Mouse (Mus musculus): ENCODE results near the gene Ptpn3. TPM values are rescaled to one million over a fixed set of nuclear protein-coding genes. Genes with fewer than 3 reads are reported as not detected.

Ptpn3 gene
- polyA plus RNA-seq, 1 experiment from 2014 or later: 2.0 TPM

DNA sequence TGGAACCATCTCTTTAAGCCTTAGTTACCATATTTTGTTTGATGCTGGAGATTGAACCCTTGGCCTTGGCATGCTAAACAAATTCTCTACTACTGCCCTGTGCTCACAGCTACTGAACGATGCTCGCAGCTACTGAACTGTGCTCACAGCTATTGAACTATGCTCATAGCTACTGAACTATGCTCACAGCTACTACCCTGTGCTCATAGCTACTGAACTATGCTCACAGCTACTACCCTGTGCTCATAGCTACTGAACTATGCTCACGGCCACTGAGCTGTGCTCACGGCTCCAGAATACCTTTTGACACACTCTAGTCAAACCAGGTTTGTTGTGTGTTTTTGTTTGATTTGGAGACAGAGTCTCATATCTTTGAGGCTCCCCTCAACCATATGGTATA is 10.1 kb upstream of the Ptpn3 start:
- Histone ChIP-seq H3K27me3 (replicated peaks; ENCODE audit: low read depth, poor library complexity, severe bottlenecking) (peaks cover 20% of the 10 kb centered on the region), H3K36me3 (replicated peaks) (no peaks in the 10 kb centered on the region), H3K27ac (replicated peaks) (no peak overlapping the region), H3K4me3 (no peak overlapping the region), H3K9me3 (no peaks in the 10 kb centered on the region), H3K4me1 (peaks cover 10% of the 10 kb centered on the region)
- 93% methylated on average over 4 of the region's 4 CpGs for WGBS
- DNase-seq (ENCODE audit: low spot score): no peak

DNA sequence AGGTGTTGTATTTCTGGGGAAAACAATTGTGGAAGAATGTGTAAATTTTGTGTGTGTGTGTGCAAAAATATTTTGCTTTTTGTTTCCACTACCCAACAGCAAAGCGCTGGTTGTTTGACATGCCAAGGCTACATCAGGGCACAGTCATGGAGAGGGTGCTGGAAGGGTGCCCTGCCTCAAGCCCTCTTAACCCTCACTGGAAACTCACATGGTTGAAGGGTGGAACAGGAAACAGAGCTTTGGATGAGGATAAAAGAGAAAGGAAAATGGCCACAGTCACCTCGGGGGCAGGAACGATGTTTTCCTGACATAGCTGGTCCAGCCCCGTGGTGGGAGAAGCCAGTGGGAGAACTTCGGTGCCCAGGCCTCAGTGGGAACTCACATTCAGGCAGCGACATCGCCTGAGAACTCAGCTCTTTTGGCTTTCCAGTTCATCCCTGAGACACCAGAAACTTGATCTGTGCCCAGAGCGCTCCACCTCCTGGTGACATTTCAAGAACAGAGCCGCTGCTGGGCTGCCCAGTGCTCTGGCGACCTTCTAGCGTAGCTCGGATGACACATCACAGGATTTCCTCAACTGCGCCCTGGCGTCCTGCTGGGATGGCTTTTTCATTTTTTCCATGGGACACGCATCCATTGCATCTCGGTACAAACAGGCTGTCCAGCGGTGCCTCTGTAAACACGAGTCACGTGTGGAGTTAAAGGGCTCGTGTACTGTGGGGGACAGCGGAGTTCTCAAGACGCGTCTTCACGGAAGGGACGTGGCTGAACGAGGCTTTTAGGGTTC is 6.8 kb upstream of the Ptpn3 start:
- Histone ChIP-seq H3K9me3 (no peaks in the 10 kb centered on the region), H3K27me3 (replicated peaks; ENCODE audit: low read depth, poor library complexity, severe bottlenecking) (peaks cover 31% of the 10 kb centered on the region), H3K4me1 (peaks cover 10% of the 10 kb centered on the region), H3K36me3 (replicated peaks) (no peaks in the 10 kb centered on the region), H3K27ac (replicated peaks) (no peak overlapping the region), H3K4me3 (peak overlapping the region; percentile 25; the same call in 1 of the 2 replicates)
- DNase-seq (ENCODE audit: low spot score): peak; percentile 37
- 44% methylated on average over 26 of the region's 26 CpGs for WGBS

DNA sequence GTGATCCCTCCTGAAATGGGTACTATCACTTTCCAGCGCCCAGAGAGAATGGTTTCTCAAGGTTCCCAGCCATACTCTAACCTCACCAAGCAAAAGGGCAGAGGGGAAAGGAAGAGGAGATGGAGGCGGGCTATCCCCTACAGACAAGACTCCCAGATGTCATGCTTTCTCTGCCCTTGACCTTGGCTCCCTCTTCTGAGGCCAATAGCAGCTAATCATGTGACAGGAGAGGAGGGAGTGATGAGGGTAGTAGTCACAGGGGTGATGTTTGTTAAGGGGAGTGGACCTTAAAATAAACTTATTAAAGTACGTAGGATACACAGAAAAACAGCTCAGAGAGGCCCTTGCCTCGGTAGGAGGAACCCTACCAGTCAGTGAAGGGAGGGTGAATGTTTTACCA is 6.1 kb upstream of the Ptpn3 start:
- 79% methylated on average over 4 of the region's 4 CpGs for WGBS

DNA sequence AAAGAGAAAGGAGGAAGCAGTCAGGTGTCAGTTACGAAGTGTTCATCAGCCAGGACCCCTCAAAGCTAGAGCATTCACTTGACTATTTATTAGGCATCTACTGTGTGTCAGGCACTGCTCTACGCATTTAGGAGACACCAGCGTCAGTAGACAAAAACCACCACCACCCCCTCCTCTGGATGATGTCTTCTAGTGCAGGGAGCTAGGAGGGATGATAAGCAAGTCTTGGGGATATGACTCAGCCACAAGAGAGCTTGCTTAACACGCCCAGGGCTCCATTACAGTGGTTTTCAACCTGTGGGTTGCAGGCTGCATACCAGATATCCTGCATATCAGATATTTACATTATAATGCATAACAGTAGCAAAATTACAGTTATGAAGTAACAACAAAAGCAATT is 4.6 kb upstream of the Ptpn3 start:
- no peaks in the 10 kb centered on the region for H3K36me3 ChIP-seq (replicated peaks)
- peaks cover 17% of the 10 kb centered on the region for H3K4me1 ChIP-seq
- H3K27ac ChIP-seq (replicated peaks): no peak overlapping the region
- H3K9me3 ChIP-seq: no peaks in the 10 kb centered on the region
- WGBS: 91% methylated on average over 4 of the region's 4 CpGs
- DNase-seq (ENCODE audit: low spot score): no peak
- H3K4me3 ChIP-seq: no peak overlapping the region
- peaks cover 47% of the 10 kb centered on the region for H3K27me3 ChIP-seq (replicated peaks; ENCODE audit: low read depth, poor library complexity, severe bottlenecking)

More for the DNA sequence above, 6.1 kb upstream of the Ptpn3 start:
- H3K36me3 ChIP-seq (replicated peaks): no peaks in the 10 kb centered on the region
- no peaks in the 10 kb centered on the region for H3K9me3 ChIP-seq
- DNase-seq (ENCODE audit: low spot score): no peak
- peaks cover 10% of the 10 kb centered on the region for H3K4me1 ChIP-seq
- peaks cover 36% of the 10 kb centered on the region for H3K27me3 ChIP-seq (replicated peaks; ENCODE audit: low read depth, poor library complexity, severe bottlenecking)
- no peak overlapping the region for H3K27ac ChIP-seq (replicated peaks)
- no peak overlapping the region for H3K4me3 ChIP-seq

DNA sequence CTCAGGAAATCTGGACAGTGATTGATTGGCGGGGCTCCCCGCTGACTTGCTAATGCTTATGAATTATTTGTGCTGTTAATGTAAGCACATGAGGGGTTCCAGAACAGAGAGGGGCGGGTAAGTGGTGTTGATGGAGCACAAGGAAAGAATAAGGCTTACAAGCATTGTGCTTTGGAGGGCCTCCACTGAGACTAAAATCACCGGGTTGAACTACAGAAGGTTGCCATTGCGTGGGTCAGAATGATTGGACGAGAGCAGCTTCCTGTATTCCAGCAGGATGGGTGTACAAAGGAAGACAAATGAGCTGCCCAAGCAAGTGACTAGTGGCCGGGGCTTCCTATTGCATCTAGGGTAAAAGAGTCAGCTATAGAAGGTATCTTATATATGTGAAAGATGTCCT is 4.0 kb upstream of the Ptpn3 start:
- Histone ChIP-seq H3K4me1 (peaks cover 22% of the 10 kb centered on the region), H3K4me3 (no peak overlapping the region), H3K36me3 (replicated peaks) (no peaks in the 10 kb centered on the region), H3K9me3 (no peaks in the 10 kb centered on the region), H3K27me3 (replicated peaks; ENCODE audit: low read depth, poor library complexity, severe bottlenecking) (peaks cover 51% of the 10 kb centered on the region), H3K27ac (replicated peaks) (no peak overlapping the region)
- DNase-seq (ENCODE audit: low spot score): no peak
- 76% methylated on average over 7 of the region's 7 CpGs for whole genome bisulfite sequencing

DNA sequence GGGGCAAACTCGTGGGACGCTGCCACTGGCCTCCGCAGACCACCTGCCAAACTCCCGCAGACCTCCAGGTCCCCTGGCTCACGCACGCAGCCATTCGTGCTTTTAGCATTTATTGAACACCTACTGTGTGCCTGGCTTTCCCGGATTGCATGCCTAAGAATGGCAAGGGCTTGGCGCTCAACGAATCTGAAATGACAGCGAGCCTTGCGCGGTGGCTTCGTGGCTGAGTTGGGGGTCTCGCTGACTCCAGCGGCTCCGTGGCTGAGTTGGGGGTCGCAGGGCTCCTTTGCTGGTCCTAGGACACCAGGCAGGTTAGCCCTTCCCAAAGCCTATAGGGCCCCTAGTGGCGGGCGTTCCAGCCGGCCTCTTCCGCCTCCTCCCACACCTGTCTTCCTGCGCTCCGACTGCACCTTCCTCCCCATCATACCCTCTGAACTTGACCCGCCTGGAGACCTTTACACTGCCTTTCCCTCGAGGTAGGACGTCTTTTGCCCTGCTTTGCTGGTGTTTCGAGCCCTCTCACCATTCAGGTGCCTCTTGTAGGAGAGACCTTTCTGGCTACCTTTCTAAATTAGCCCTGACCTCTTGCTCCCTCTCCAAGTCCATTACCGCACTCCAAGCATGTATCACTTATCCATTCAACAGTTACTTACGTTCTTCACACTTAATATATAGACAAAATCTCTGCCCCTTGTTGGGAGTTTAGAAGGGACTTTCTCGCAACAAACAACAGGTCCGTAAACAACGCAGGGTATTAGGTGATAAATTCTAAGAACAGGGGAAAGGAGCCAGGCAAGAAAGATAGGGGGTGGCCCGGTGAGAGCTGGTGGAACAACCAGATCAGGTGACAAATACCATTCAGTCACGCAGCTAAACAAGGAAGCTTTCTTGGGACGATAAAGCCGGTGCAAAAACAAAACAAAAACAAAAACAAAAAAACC is 898 bp downstream of the Ptpn3 start:
- 1% methylated on average over 37 of the region's 37 CpGs for WGBS
- Histone ChIP-seq H3K27me3 (replicated peaks; ENCODE audit: low read depth, poor library complexity, severe bottlenecking) (peaks cover 76% of the 10 kb centered on the region), H3K36me3 (replicated peaks) (no peaks in the 10 kb centered on the region), H3K27ac (replicated peaks) (peak overlapping the region; percentile 83), H3K4me1 (peaks cover 33% of the 10 kb centered on the region), H3K4me3 (peak overlapping the region; percentile 86), H3K9me3 (no peaks in the 10 kb centered on the region)
- peak; percentile 62 for DNase-seq (ENCODE audit: low spot score)

DNA sequence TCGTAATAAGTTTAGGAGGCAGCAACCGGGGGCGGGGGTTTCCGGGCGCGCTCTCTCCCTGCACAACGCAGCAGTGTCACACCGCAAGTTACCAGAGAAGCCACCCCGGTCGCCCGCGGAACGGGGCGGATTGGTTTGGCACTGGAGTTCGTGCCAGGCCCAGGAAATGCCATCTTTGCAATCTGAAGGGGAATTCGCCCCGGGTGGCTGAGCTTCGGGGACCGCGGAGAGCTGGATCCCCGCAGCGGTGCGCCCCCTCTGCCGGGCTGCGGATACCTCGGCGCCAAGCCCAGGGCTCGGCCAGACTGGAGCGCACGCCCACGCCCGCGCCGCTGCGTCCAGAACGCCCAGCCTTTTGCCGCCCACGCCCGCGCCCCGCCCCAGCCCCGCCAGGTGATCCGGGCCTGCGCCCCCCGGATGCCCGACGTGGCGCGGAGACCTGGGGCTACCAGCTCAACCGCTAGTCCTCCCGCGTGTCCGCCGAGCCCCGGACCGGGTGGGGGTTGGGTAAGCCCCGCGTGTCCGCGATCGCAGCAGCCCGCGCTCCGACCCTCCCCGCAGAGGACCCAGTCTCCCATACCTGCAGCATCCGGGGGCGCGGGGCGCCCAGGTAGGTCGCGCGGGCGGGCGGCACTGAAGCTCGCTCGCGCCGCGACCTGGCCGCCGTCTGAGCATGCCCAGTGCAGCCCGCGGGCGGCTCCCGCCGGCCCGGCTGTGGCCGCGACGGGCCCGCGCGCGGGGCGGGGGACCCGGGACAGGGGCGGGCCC is 1.8 kb downstream of the Ptpn3 start:
- H3K4me1 ChIP-seq: peaks cover 33% of the 10 kb centered on the region
- H3K4me3 ChIP-seq: peak overlapping the region; percentile 86
- H3K36me3 ChIP-seq (replicated peaks): no peaks in the 10 kb centered on the region
- under 1% methylated on average over 97 of the region's 97 CpGs for WGBS
- peaks cover 84% of the 10 kb centered on the region for H3K27me3 ChIP-seq (replicated peaks; ENCODE audit: low read depth, poor library complexity, severe bottlenecking)
- peak overlapping the region; percentile 83 for H3K27ac ChIP-seq (replicated peaks)
- DNase-seq (ENCODE audit: low spot score): peak; percentile 67
- H3K9me3 ChIP-seq: no peaks in the 10 kb centered on the region

DNA sequence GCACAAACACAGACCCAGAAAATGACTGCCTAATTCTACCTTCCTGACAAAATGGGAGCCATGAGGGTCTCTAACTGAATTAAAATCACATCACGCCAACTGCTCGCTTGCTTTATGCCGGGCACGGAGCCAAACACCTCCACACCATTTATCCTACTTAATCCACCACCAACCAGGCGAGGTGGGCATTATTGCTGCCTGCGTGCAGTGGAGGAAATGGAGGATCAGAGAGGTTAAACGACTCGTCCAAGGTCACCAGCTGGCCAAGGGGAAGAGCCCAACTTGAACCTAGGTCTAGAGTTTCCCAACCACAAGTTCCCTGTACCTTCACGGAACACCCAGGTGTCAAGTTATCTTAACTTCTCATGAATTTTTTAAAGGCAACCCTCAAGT is 2.3 kb downstream of the Ptpn3 start:
- Histone ChIP-seq H3K27me3 (replicated peaks; ENCODE audit: low read depth, poor library complexity, severe bottlenecking) (peaks cover 86% of the 10 kb centered on the region), H3K27ac (replicated peaks) (no peak overlapping the region), H3K9me3 (no peaks in the 10 kb centered on the region), H3K36me3 (replicated peaks) (no peaks in the 10 kb centered on the region), H3K4me1 (peaks cover 33% of the 10 kb centered on the region), H3K4me3 (peak overlapping the region; percentile 86)
- peak; percentile 44 for DNase-seq (ENCODE audit: low spot score)
- 2% methylated on average over 9 of the region's 9 CpGs for WGBS

DNA sequence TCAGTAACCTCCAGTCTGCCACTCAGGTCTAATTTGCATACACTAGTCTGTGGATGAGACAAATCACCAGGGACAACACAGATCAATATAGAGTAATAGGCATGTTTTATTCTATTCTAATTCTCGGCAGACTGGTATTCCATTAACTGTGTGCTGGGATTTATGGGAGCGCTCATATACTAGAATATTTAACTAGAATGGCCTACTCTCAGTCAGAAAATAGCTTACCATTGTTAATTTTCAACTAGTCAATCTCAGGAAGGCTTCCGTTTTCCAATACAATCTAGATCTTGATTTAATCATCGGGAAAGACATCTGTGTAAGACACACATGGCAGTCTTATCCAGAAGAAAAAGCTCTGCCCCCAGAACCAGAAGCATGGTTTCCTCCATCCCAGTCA is 3.5 kb downstream of the Ptpn3 start:
- H3K36me3 ChIP-seq (replicated peaks): no peaks in the 10 kb centered on the region
- H3K27ac ChIP-seq (replicated peaks): no peak overlapping the region
- H3K9me3 ChIP-seq: no peaks in the 10 kb centered on the region
- no peak overlapping the region for H3K4me3 ChIP-seq
- 86% methylated on average over 4 of the region's 4 CpGs for WGBS
- peaks cover 33% of the 10 kb centered on the region for H3K4me1 ChIP-seq
- H3K27me3 ChIP-seq (replicated peaks; ENCODE audit: low read depth, poor library complexity, severe bottlenecking): peaks cover 80% of the 10 kb centered on the region
- DNase-seq (ENCODE audit: low spot score): no peak

DNA sequence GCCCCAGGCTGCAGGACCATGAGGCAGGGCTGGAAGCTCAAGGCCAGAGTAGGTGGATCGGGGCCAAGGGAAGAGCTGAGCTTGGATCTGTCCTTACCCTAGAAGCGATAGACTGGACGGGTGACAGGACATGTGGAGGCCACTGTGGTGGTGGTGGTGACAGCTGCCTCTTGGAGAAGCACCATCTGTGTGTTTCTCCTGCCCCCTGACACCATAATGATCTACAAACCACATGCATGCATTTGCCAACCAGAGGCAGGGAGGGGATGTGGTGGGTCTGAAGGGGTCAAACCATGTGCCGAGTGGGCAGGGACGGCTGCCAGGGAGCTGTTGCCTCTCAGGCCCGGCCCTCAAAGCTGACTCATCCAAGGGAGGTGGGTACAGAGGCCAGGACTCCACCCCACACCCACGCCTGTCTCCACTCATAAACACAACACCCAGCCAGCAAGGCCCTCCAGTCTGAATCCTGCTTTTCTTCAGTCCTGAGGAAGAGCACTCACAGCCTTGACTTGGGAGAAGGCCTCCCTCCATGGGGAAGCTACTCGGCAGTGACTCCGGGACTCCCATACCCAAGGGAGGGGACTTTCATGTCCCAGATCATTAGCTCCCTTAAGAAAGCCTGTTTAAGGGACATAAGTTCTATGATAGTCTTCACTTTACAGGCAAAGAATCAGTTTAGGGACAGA is 6.5 kb downstream of the Ptpn3 start:
- Histone ChIP-seq H3K4me1 (peaks cover 17% of the 10 kb centered on the region), H3K36me3 (replicated peaks) (no peaks in the 10 kb centered on the region), H3K4me3 (no peak overlapping the region), H3K27me3 (replicated peaks; ENCODE audit: low read depth, poor library complexity, severe bottlenecking) (peaks cover 54% of the 10 kb centered on the region), H3K27ac (replicated peaks) (no peak overlapping the region), H3K9me3 (no peaks in the 10 kb centered on the region)
- 77% methylated on average over 9 of the region's 9 CpGs for WGBS
- no peak for DNase-seq (ENCODE audit: low spot score)

DNA sequence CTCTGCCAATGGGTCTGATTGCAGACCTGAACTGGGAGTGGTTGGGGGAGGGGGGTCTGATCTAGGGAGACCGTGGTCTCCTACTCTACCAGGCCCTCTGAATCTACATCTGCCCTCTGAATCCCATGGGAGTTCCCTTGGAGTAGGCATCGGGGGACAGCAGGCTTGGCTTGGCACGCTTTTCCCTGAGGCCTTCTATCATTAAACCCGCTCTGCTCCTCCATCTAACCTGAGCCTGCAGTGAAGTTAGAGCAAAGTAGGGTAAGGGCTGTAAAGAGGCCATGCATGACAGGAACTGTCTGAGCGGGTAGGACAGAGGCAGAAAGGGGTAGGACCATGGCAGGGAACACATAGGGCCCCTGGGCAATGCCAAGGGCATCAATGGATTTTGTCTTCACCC is 9.0 kb downstream of the Ptpn3 start:
- no peak overlapping the region for H3K4me3 ChIP-seq
- no peaks in the 10 kb centered on the region for H3K36me3 ChIP-seq (replicated peaks)
- H3K9me3 ChIP-seq: no peaks in the 10 kb centered on the region
- no peak for DNase-seq (ENCODE audit: low spot score)
- 91% methylated on average over 5 of the region's 5 CpGs for WGBS
- H3K27me3 ChIP-seq (replicated peaks; ENCODE audit: low read depth, poor library complexity, severe bottlenecking): peaks cover 30% of the 10 kb centered on the region
- H3K4me1 ChIP-seq: peaks cover 5% of the 10 kb centered on the region; the same call in 1 of the 2 replicates
- H3K27ac ChIP-seq (replicated peaks): no peak overlapping the region

DNA sequence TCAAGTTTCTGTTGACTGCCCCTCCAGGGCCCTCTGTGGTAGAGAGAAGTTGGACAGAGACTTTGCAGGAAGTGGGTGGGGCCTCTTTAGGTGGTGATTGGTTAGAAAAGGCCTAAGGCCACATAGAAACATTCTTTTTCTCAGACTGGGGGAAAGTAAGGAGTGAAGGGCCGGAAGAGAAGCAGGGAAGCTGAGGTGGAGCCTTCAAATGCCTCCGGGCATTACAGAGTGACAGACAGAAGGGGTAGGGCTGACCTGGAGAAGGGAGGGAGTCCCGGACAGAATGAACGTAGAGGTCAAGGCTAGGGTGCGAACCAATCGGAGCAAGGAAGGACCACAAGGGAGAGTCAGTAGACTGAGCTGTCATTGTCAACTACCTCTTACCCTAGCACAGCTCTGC is 11.6 kb downstream of the Ptpn3 start:
- 69% methylated on average over 6 of the region's 6 CpGs for WGBS
- Histone ChIP-seq H3K36me3 (replicated peaks) (no peaks in the 10 kb centered on the region), H3K27me3 (replicated peaks; ENCODE audit: low read depth, poor library complexity, severe bottlenecking) (peaks cover 4% of the 10 kb centered on the region; the same call in 1 of the 2 replicates), H3K9me3 (no peaks in the 10 kb centered on the region), H3K4me3 (no peak overlapping the region), H3K4me1 (peaks cover 5% of the 10 kb centered on the region; the same call in 1 of the 2 replicates), H3K27ac (replicated peaks) (no peak overlapping the region)
- DNase-seq (ENCODE audit: low spot score): no peak
